Mouse (Mus musculus) heart, postnatal 0 days (tissue): ENCODE results near the gene Gga1.

Source experiments
- CTCF ChIP-seq: IDR thresholded peaks from 2 replicates; pipeline ENCODE4 v1.5.1; 2016; ENCODE audit warnings: antibody characterized with exemption, control low read depth, low read depth
- EP300 ChIP-seq: IDR thresholded peaks from 2 replicates; pipeline ENCODE4 v1.6.1; 2016; ENCODE audit warnings: antibody characterized with exemption, low read depth

- TF ChIP-seq CTCF (no peak), EP300 (no peak)
Observed at GRCm38 (mm10) chr15:78880432-78880831, 3.4 kb downstream of the Gga1 start.
